Mouse (Mus musculus) small intestine, adult 2 months (tissue): Measurements from ENCODE around the gene Enho. TPM values are rescaled to one million over a fixed set of nuclear protein-coding genes. Genes with fewer than 3 reads are reported as not detected.

Source experiments
- H3K27ac ChIP-seq: fragments of 200-500 bp; 2 replicates; pipeline ENCODE4 v1.5.1; 2012; ENCODE audit warnings: low read depth, low read length, control low read depth, inconsistent platforms; ENCODE audit not compliant: insufficient read depth
- H3K27me3 ChIP-seq: fragments of 200-500 bp; 2 replicates; pipeline ENCODE4 v1.6.1; 2012; ENCODE audit warnings: mild to moderate bottlenecking, moderate library complexity, low read length, inconsistent platforms; ENCODE audit not compliant: control insufficient read depth, insufficient read depth
- H3K36me3 ChIP-seq: fragments of 200-500 bp; 2 replicates; pipeline ENCODE4 v1.6.1; 2012; ENCODE audit warnings: mild to moderate bottlenecking, low read length, control low read depth, inconsistent platforms; ENCODE audit not compliant: control insufficient read depth, insufficient read depth
- H3K4me1 ChIP-seq: fragments of 200-500 bp; 2 replicates; pipeline ENCODE4 v1.6.1; 2012; ENCODE audit warnings: low read length, inconsistent platforms, mixed read lengths; ENCODE audit not compliant: control insufficient read depth, insufficient read depth, insufficient read length
- H3K4me3 ChIP-seq: fragments of 200-500 bp; 2 replicates; pipeline ENCODE4 v1.5.1; 2012; ENCODE audit warnings: low read depth, mild to moderate bottlenecking, control low read depth, inconsistent platforms, low read length, moderate library complexity
- CTCF ChIP-seq: fragments of 200-500 bp; IDR thresholded peaks from 2 replicates; pipeline ENCODE4 v1.5.1; 2012; ENCODE audit warnings: low read depth, mild to moderate bottlenecking, control low read depth, inconsistent platforms, low read length, moderate library complexity, mixed read lengths; ENCODE audit not compliant: insufficient replicate concordance, insufficient read length; ENCODE audit errors: extremely low read depth
- POLR2A ChIP-seq: fragments of 200-500 bp; IDR thresholded peaks from 2 replicates; pipeline ENCODE4 v1.6.1; 2012; ENCODE audit warnings: low read depth, mild to moderate bottlenecking, control low read depth, inconsistent platforms, low read length, moderate library complexity
- WGBS: fragments of 180-500 bp; shearing (Covaris S2); methylation state at CpG from one replicate; pipeline ENCODE4 v1.1.7; 2018; 5-methylcytosine and 5-hydroxymethylcytosine counted together
- polyA plus RNA-seq: library from polyadenylated mRNA; depleted of rRNA; stranded (reverse); fragments of >200 nt; gene quantifications from 2 replicates; pipeline ENCODE4 v1.2.3, GENCODE M21; 2012

Enho gene
- polyA plus RNA-seq, 1 experiment, result 9.3 TPM

- no peak for TF ChIP-seq POLR2A
- no peak for TF ChIP-seq CTCF
- Histone ChIP-seq H3K4me1 (peaks cover 6% of the 10 kb centered on the region; the same call in 1 of the 2 replicates), H3K27me3 (no peaks in the 10 kb centered on the region), H3K36me3 (no peaks in the 10 kb centered on the region), H3K4me3 (no peak overlapping the region), H3K27ac (no peak overlapping the region)
- 54% methylated on average over 6 of the region's 6 CpGs for WGBS
These were observed 13.6 kb upstream of the Enho start for GRCm38 (mm10) chr4:41653730-41654129.

- no peaks in the 10 kb centered on the region for H3K36me3 ChIP-seq
- H3K4me1 ChIP-seq, result 0 out of 2 replicates have a peak, but pooled peaks cover 4% of the 10 kb centered on the region
- no peak overlapping the region for H3K27ac ChIP-seq
- WGBS, result 49% methylated on average over 6 of the region's 6 CpGs
- TF ChIP-seq POLR2A (no peak), CTCF (peak; percentile 62; the same call in 1 of the 2 replicates)
- H3K4me3 ChIP-seq, result no peak overlapping the region
- H3K27me3 ChIP-seq, result no peaks in the 10 kb centered on the region
These were observed 13.2 kb upstream of the Enho start for GRCm38 (mm10) chr4:41653296-41653695.

GRCm38 (mm10) chr4:41648627-41649026, 8.5 kb upstream of the Enho start:
- Histone ChIP-seq H3K36me3 (no peaks in the 10 kb centered on the region), H3K27me3 (0 out of 2 replicates have a peak, but pooled peaks cover 2% of the 10 kb centered on the region), H3K4me1 (no peaks in the 10 kb centered on the region), H3K27ac (no peak overlapping the region), H3K4me3 (no peak overlapping the region)
- TF ChIP-seq CTCF (no peak), POLR2A (no peak)
- WGBS, result 52% methylated on average over 7 of the region's 7 CpGs

- Histone ChIP-seq H3K27me3 (0 out of 2 replicates have a peak, but pooled peaks cover 2% of the 10 kb centered on the region), H3K36me3 (no peaks in the 10 kb centered on the region), H3K27ac (no peak overlapping the region), H3K4me1 (no peaks in the 10 kb centered on the region), H3K4me3 (no peak overlapping the region)
- TF ChIP-seq POLR2A (no peak), CTCF (no peak)
- 63% methylated on average over 4 of the region's 4 CpGs for WGBS
These were observed 8.0 kb upstream of the Enho start for GRCm38 (mm10) chr4:41648157-41648556.

GRCm38 (mm10) chr4:41645488-41645887, 5.4 kb upstream of the Enho start:
- WGBS, result 24% methylated on average over 5 of the region's 5 CpGs
- no peak overlapping the region for H3K4me3 ChIP-seq
- no peak for TF ChIP-seq POLR2A
- TF ChIP-seq CTCF, result no peak
- no peaks in the 10 kb centered on the region for H3K4me1 ChIP-seq
- no peaks in the 10 kb centered on the region for H3K36me3 ChIP-seq
- no peak overlapping the region for H3K27ac ChIP-seq
- 0 out of 2 replicates have a peak, but pooled peaks cover 2% of the 10 kb centered on the region for H3K27me3 ChIP-seq

GRCm38 (mm10) chr4:41641199-41641822, 1.2 kb upstream of the Enho start:
- no peak overlapping the region for H3K4me3 ChIP-seq
- no peaks in the 10 kb centered on the region for H3K36me3 ChIP-seq
- 85% methylated on average over 6 of the region's 6 CpGs for WGBS
- no peaks in the 10 kb centered on the region for H3K4me1 ChIP-seq
- TF ChIP-seq POLR2A (no peak), CTCF (no peak)
- no peak overlapping the region for H3K27ac ChIP-seq
- no peaks in the 10 kb centered on the region; the same call in 1 of the 2 replicates for H3K27me3 ChIP-seq

- TF ChIP-seq CTCF, result no peak
- TF ChIP-seq POLR2A, result no peak
- Histone ChIP-seq H3K27ac (0 out of 2 replicates have a peak overlapping the region, but pooled peaks have one; percentile 3), H3K4me3 (peak overlapping the region; percentile 57), H3K4me1 (no peaks in the 10 kb centered on the region), H3K36me3 (no peaks in the 10 kb centered on the region), H3K27me3 (no peaks in the 10 kb centered on the region; the same call in 1 of the 2 replicates)
- WGBS, result 22% methylated on average over 10 of the region's 10 CpGs
These were observed 796 bp downstream of the Enho start for GRCm38 (mm10) chr4:41639214-41639841.
